Mouse (Mus musculus): ENCODE measurements around the gene Adam22. TPM values are rescaled to one million over a fixed set of nuclear protein-coding genes. Genes with fewer than 3 reads are reported as not detected.
A peak's percentile ranks its signal among the peaks of the same experiment; 100 is the strongest.

Gene Adam22
- 7.3 and 8.1 TPM in 2 replicates for polyA plus RNA-seq (2016; fragmentation: Nextera tagmentation; extraction: Ambion mirVana)

GRCm38 (mm10) chr5:8367614-8368327 lies at the start of gene Adam22:
Adam22 (minus strand) TSS chr5:8368160.
- under 1% methylated on average over 55 of the region's 55 CpGs for WGBS
- Histone ChIP-seq H3K4me1 (peaks cover 19% of the 10 kb centered on the region), H3K9me3 (no peaks in the 10 kb centered on the region), H3K4me3 (peak within 1 kb of the TSS; percentile 83), H3K27ac (replicated peaks) (peak within 1 kb of the TSS; percentile 83), H3K27me3 (replicated peaks; ENCODE audit: low read depth, poor library complexity, severe bottlenecking) (peaks cover 29% of the 10 kb centered on the region), H3K36me3 (replicated peaks) (no peaks in the 10 kb centered on the region)
- peak; percentile 85 for DNase-seq (ENCODE audit: low spot score)

DNA sequence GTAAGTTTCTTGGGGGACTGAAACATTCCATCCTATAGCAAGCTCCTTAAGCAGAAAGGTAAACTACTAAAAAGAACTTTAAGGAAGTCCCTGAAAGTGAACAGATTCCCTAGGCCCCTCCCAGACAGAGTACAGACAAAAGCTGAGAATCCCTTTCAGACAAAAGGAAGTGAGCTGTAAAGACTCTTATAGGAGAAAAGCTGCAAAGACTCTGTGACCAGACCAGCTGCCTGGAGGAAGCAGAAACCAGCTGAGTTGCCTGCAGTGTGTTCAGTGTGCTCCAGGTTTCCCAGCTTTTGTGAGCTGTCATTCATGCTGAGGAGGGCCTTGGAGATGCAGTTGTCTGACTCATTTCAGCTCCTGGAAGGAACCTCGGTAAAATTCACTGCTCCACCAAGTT lies 49.5 kb upstream of the Adam22 start:
- Histone ChIP-seq H3K27me3 (replicated peaks; ENCODE audit: low read depth, poor library complexity, severe bottlenecking) (no peaks in the 10 kb centered on the region), H3K36me3 (replicated peaks) (peaks cover 81% of the 10 kb centered on the region), H3K4me3 (no peak overlapping the region), H3K4me1 (peaks cover 9% of the 10 kb centered on the region; the same call in 1 of the 2 replicates), H3K9me3 (no peaks in the 10 kb centered on the region), H3K27ac (replicated peaks) (no peak overlapping the region)
- WGBS, result 63% methylated on average over 1 of the region's 1 CpGs
- no peak for DNase-seq (ENCODE audit: low spot score)

GRCm38 (mm10) chr5:8416683-8417413 lies 48.9 kb upstream of the Adam22 start:
- Histone ChIP-seq H3K27ac (replicated peaks) (no peak overlapping the region), H3K4me1 (peaks cover 9% of the 10 kb centered on the region; the same call in 1 of the 2 replicates), H3K9me3 (no peaks in the 10 kb centered on the region), H3K36me3 (replicated peaks) (peaks cover 87% of the 10 kb centered on the region), H3K4me3 (no peak overlapping the region), H3K27me3 (replicated peaks; ENCODE audit: low read depth, poor library complexity, severe bottlenecking) (no peaks in the 10 kb centered on the region)
- 91% methylated on average over 3 of the region's 3 CpGs for WGBS
- no peak for DNase-seq (ENCODE audit: low spot score)

DNA sequence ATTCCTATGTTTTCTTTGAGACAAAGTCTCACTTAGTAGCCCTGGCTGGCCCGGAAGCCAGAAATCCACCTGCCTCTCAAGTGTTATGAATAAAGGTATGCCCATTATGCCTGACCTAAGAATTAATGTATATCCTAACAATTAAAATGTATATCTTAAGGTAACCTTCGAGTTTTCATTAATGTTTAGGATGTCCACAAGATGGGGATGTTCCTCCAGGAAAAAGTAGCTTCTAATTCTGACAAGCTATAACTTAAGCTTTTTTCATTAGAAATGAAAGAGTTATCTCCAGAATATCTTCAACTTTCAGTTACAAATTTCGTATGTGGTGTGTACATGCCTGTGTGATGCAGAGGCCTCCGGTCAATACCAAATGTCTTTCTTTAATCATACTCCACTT lies 40.8 kb upstream of the Adam22 start:
- no peaks in the 10 kb centered on the region for H3K9me3 ChIP-seq
- DNase-seq (ENCODE audit: low spot score), result no peak
- WGBS, result 97% methylated on average over 4 of the region's 4 CpGs
- H3K27ac ChIP-seq (replicated peaks), result no peak overlapping the region
- H3K27me3 ChIP-seq (replicated peaks; ENCODE audit: low read depth, poor library complexity, severe bottlenecking), result no peaks in the 10 kb centered on the region
- H3K4me1 ChIP-seq, result no peaks in the 10 kb centered on the region
- H3K4me3 ChIP-seq, result no peak overlapping the region
- peaks cover 96% of the 10 kb centered on the region for H3K36me3 ChIP-seq (replicated peaks)

- Histone ChIP-seq H3K27me3 (replicated peaks; ENCODE audit: low read depth, poor library complexity, severe bottlenecking) (no peaks in the 10 kb centered on the region), H3K9me3 (no peaks in the 10 kb centered on the region), H3K27ac (replicated peaks) (no peak overlapping the region), H3K4me1 (no peaks in the 10 kb centered on the region), H3K36me3 (replicated peaks) (peaks cover 87% of the 10 kb centered on the region), H3K4me3 (no peak overlapping the region)
- WGBS, result 95% methylated on average over 13 of the region's 13 CpGs
- no peak for DNase-seq (ENCODE audit: low spot score)
These were observed 29.8 kb upstream of the Adam22 start for GRCm38 (mm10) chr5:8397587-8398249.

- 69% methylated on average over 1 of the region's 1 CpGs for WGBS
- no peaks in the 10 kb centered on the region for H3K4me1 ChIP-seq
- no peaks in the 10 kb centered on the region for H3K27me3 ChIP-seq (replicated peaks; ENCODE audit: low read depth, poor library complexity, severe bottlenecking)
- no peak overlapping the region for H3K4me3 ChIP-seq
- peaks cover 51% of the 10 kb centered on the region for H3K36me3 ChIP-seq (replicated peaks)
- no peaks in the 10 kb centered on the region for H3K9me3 ChIP-seq
- no peak for DNase-seq (ENCODE audit: low spot score)
- H3K27ac ChIP-seq (replicated peaks), result no peak overlapping the region
These were observed 26.1 kb upstream of the Adam22 start for GRCm38 (mm10) chr5:8393891-8394583.

DNA sequence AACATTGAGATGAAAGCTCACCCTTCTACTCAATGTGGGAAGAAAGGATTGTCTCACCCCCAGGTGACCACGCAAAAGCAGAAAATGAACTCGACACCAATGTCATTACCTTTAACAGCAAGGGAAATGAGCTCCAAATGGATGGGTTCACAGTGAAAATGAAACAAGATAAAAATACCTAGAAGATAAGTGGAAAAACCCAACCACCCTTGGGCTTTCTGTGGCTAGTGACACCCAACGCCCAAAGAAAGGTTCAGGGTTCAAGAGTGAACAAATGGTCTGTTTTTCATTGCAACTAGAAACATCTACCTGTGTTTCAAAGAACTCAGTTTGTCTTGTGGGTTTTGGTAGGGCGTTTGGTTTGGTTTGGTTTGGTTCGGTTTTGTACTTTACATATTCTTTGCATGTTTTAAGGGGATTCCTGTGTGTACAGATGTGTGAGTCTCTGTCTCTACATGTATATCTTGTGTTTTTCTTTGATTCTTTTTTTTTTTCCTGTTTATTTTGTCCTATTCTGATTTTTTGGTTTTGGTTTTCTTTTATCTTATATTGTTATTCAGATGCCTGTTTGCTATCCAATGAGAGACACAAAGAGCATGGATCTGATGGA lies 6.4 kb upstream of the Adam22 start:
- Histone ChIP-seq H3K27ac (replicated peaks) (no peak overlapping the region), H3K36me3 (replicated peaks) (no peaks in the 10 kb centered on the region), H3K9me3 (no peaks in the 10 kb centered on the region), H3K4me1 (no peaks in the 10 kb centered on the region), H3K27me3 (replicated peaks; ENCODE audit: low read depth, poor library complexity, severe bottlenecking) (no peaks in the 10 kb centered on the region; the same call in 1 of the 2 replicates), H3K4me3 (no peak overlapping the region)
- DNase-seq (ENCODE audit: low spot score), result no peak
- WGBS, result 84% methylated on average over 5 of the region's 5 CpGs

- 78% methylated on average over 4 of the region's 4 CpGs for WGBS
- Histone ChIP-seq H3K9me3 (no peaks in the 10 kb centered on the region), H3K4me1 (no peaks in the 10 kb centered on the region), H3K4me3 (no peak overlapping the region), H3K27ac (replicated peaks) (no peak overlapping the region), H3K27me3 (replicated peaks; ENCODE audit: low read depth, poor library complexity, severe bottlenecking) (peaks cover 9% of the 10 kb centered on the region), H3K36me3 (replicated peaks) (no peaks in the 10 kb centered on the region)
- DNase-seq (ENCODE audit: low spot score), result no peak
These were observed 5.5 kb upstream of the Adam22 start for GRCm38 (mm10) chr5:8373415-8373814.

GRCm38 (mm10) chr5:8368781-8369180 lies 821 bp upstream of the Adam22 start:
- Histone ChIP-seq H3K4me3 (no peak overlapping the region), H3K27ac (replicated peaks) (no peak overlapping the region), H3K27me3 (replicated peaks; ENCODE audit: low read depth, poor library complexity, severe bottlenecking) (peaks cover 29% of the 10 kb centered on the region), H3K36me3 (replicated peaks) (no peaks in the 10 kb centered on the region), H3K9me3 (no peaks in the 10 kb centered on the region), H3K4me1 (peaks cover 19% of the 10 kb centered on the region)
- WGBS, result 84% methylated on average over 5 of the region's 5 CpGs
- DNase-seq (ENCODE audit: low spot score), result no peak

DNA sequence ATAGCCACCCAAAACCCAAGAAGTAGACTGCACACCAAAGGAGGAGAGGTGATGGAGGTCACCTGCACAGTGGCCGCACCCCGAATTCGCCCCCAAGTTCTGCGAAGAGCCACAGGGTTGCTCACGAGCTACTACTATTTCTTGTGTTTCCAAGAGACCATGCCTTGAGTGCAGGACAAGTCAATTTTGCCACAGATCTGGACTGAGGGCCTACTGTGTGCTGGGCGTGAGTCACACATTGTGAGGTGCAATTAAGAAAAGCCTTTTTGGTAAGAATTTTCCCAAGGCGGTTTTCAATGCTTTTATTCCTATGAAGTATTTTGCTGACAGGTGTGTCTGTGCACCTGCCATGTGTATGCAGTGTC lies 350 bp upstream of the Adam22 start:
- WGBS, result 41% methylated on average over 7 of the region's 7 CpGs
- Histone ChIP-seq H3K4me3 (peak overlapping the region; percentile 83), H3K9me3 (no peaks in the 10 kb centered on the region), H3K36me3 (replicated peaks) (no peaks in the 10 kb centered on the region), H3K27ac (replicated peaks) (no peak overlapping the region), H3K27me3 (replicated peaks; ENCODE audit: low read depth, poor library complexity, severe bottlenecking) (peaks cover 29% of the 10 kb centered on the region), H3K4me1 (peaks cover 19% of the 10 kb centered on the region)
- DNase-seq (ENCODE audit: low spot score), result no peak

- peak; percentile 42 for DNase-seq (ENCODE audit: low spot score)
- Histone ChIP-seq H3K4me3 (peak overlapping the region; percentile 83), H3K36me3 (replicated peaks) (no peaks in the 10 kb centered on the region), H3K27me3 (replicated peaks; ENCODE audit: low read depth, poor library complexity, severe bottlenecking) (peaks cover 29% of the 10 kb centered on the region), H3K4me1 (peaks cover 19% of the 10 kb centered on the region), H3K27ac (replicated peaks) (peak overlapping the region; percentile 59), H3K9me3 (no peaks in the 10 kb centered on the region)
- 1% methylated on average over 25 of the region's 25 CpGs for WGBS
These were observed 968 bp downstream of the Adam22 start for GRCm38 (mm10) chr5:8366771-8367613.

Measured in embryonic facial prominence, embryonic 10.5 days (tissue).